Mouse (Mus musculus): ENCODE data around the gene Sorcs2. TPM values are rescaled to one million over a fixed set of nuclear protein-coding genes. Genes with fewer than 3 reads are reported as not detected.
A peak's percentile ranks its signal among the peaks of the same experiment; 100 is the strongest.

The Sorcs2 gene
- total RNA-seq, 1 experiment from 2014 or later = 1.4 TPM

DNA sequence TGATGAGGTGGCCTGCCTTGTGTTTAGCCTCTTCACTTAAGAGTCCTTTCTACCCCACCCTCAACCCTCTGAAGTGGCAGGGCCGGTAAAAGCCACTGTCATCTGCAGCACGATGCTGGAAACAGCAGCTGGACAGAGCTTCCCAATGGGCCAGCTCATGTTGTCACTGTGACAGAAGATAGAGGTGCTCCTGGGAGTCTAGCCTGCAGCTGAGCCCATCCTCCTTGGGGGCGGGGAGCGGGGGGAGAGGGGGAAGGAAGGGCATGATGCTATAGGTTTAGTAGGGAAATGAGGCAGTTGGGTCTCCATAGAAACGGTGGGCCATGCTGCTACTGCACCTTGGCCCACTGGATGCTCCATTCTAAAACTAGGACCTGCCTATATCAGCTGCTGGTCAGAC, 279.9 kb downstream of the Sorcs2 start:
- ATAC-seq (replicated peaks; ENCODE audit: insufficient number of reproducible peaks, low FRiP score, low TSS enrichment, poor library complexity, severe bottlenecking) = no peak

DNA sequence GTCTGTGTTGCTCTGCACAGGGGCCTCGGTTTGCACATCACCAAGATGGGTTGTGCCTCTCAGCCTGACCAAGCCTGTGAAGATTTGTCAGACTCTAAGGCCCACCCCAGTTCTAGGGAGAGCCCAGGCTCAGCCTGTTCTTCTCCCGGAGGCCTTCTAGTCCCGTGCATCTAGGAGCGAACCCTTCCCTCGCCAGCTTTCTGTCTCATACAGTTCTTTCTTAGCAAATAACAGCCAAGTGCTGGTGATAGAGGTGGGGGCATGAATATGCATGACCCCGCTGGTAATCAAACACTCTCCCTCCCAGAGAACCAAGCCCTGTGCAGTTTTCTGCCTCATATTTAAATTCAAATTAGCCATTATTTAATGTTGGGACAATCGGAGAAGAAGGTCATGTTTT, 282.4 kb downstream of the Sorcs2 start:
- no peak for ATAC-seq (replicated peaks; ENCODE audit: insufficient number of reproducible peaks, low FRiP score, low TSS enrichment, poor library complexity, severe bottlenecking)

- no peak for ATAC-seq (replicated peaks; ENCODE audit: insufficient number of reproducible peaks, low FRiP score, low TSS enrichment, poor library complexity, severe bottlenecking)
These were observed 284.2 kb downstream of the Sorcs2 start for GRCm38 (mm10) chr5:36113696-36114095.

- no peak for ATAC-seq (replicated peaks; ENCODE audit: insufficient number of reproducible peaks, low FRiP score, low TSS enrichment, poor library complexity, severe bottlenecking)
These were observed 285.2 kb downstream of the Sorcs2 start for GRCm38 (mm10) chr5:36112696-36113095.

DNA sequence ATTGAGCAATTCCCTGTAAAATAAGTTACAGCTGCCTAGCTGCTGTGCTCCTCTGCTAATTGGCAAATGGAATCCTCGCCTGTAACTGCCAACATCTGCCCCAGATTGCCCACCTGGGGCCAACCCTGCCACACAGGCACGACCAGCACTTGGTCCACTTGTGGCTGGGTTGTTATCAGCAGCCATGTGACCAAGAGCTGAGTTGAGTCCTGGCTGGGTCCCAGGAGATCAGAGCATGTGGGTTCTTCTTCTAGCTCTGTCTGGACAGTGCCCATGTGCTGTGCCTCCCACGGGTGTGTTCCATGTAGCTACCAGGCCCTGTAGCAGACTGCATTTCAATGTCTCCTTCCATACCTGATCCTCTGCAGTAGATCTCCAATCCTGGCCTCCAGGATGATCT, 286.4 kb downstream of the Sorcs2 start:
- ATAC-seq (replicated peaks; ENCODE audit: insufficient number of reproducible peaks, low FRiP score, low TSS enrichment, poor library complexity, severe bottlenecking) = no peak

DNA sequence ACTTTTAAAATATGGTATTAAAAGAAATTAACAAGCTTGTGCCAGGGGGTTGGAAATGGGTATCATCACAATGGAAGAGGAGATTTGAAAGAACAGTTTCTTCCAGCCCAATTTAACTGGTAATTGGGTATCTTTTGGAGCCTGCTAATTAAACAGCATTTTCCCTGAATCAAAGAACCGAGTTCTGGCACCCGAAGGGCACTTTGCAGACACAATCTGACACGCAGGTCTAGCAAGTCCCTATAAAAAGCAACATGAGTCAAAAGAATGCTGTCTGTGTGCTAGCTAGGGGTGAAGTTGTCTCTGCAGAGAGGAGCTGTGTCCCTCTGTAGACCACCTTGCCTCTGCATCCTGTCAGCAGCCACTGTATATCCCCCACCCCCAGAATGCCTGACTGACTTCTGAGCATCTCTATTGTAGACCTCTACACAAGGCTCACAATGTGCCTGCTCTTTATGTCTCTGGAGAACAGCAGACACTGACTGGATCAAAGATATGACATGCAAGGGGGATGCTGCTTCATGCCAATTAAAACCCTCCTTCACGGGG, 289.5 kb downstream of the Sorcs2 start:
- no peak for ATAC-seq (replicated peaks; ENCODE audit: insufficient number of reproducible peaks, low FRiP score, low TSS enrichment, poor library complexity, severe bottlenecking)

DNA sequence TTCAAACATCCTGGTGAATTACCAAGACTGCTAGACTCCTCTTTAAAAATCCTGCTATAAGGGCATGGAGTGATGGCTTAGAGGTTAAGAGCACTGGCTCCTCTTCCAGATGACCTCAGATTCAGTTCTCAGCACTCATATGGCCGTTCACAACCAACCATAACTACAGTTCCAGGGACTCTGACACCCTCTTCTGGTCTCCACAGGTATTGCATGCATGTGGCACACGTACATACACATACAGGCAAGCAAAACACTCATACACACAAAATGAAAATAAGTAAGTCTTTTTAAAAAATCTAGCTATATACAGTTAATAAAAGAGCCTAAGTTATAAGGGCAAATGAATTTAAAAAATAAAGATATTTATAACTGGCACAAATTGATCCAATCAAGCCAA, 294.5 kb downstream of the Sorcs2 start:
- ATAC-seq (replicated peaks; ENCODE audit: insufficient number of reproducible peaks, low FRiP score, low TSS enrichment, poor library complexity, severe bottlenecking) = no peak

DNA sequence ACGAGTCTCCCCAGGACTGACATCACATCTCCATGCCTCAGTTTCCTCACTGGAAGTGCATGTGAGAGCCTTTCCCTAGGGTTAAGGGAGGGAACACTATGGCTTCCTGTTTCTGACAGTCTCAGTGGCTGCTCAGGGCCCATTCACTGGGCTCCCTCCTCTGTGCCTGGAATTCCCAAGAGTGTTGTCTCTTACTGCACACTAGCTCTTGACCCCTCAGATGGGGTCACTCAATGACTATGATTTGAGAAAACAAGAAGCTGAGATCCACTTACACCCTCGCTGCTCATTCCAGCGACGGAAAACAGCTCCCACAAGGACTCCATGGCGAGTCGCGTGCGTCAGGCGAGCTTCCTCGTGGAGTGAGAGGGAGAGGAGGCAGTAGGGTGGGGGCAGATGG, 296.8 kb downstream of the Sorcs2 start:
- no peak for ATAC-seq (replicated peaks; ENCODE audit: insufficient number of reproducible peaks, low FRiP score, low TSS enrichment, poor library complexity, severe bottlenecking)

GRCm38 (mm10) chr5:36100488-36100887, 297.5 kb downstream of the Sorcs2 start:
- ATAC-seq (replicated peaks; ENCODE audit: insufficient number of reproducible peaks, low FRiP score, low TSS enrichment, poor library complexity, severe bottlenecking) = no peak

DNA sequence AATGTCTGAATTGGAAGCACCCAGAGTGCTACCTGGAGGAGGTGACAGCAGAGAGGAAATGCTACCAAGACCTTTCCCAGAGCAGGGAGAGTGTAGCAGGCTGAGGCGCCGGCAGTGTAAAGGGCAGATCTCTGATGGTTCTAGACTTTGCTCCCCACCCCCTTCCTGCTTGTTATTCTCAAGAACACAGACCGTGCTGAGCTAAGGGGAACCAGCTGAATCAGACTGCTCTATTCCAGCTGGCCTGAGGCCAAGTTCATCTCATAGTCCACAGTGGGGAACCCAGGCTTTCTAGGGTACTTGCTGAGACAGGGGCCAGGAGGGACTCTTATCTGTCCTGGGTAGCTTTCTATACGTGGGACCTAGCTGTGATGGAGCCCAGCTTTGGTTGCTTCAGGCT, 298.3 kb downstream of the Sorcs2 start:
- ATAC-seq (replicated peaks; ENCODE audit: insufficient number of reproducible peaks, low FRiP score, low TSS enrichment, poor library complexity, severe bottlenecking) = no peak

DNA sequence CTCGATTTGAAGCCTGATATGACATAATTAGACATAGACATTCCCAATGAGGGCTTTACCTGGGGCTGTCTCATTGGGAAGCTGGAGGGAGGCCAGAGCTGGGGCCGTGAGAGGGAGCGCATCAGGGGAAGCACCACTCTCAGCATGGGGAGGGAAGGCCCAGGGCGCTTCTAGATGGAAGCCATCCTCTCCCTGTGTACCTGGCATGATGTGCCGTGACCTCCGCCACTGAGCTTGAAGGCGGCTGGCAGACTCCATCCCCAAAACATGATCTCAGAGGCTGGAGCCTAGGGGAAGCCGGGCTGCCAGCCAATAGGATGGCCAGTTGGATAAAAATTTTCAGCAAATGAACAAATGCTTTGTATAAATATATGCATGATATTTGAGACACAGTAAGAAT, 301.9 kb downstream of the Sorcs2 start:
- ATAC-seq (replicated peaks; ENCODE audit: insufficient number of reproducible peaks, low FRiP score, low TSS enrichment, poor library complexity, severe bottlenecking) = no peak

DNA sequence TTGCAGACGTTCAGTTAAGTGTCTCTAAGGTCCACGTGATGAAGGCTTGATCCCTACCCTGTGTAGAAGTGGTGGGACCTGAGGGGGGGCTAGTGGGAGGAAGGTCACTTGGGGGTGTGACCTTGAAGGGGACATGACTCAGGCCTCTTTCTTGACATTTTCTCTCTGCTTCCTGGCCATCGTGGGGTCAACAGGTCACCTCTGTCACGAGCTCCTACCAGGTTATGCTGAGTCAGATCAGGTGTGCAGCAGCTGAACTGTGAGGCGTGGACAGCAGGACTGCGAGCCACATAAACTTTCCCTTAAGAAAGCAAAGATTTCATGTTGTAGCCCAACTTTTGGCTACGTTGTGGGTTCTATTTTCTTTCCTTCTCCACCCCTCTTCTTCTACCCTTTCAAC, 307.9 kb downstream of the Sorcs2 start:
- no peak for ATAC-seq (replicated peaks; ENCODE audit: insufficient number of reproducible peaks, low FRiP score, low TSS enrichment, poor library complexity, severe bottlenecking)

DNA sequence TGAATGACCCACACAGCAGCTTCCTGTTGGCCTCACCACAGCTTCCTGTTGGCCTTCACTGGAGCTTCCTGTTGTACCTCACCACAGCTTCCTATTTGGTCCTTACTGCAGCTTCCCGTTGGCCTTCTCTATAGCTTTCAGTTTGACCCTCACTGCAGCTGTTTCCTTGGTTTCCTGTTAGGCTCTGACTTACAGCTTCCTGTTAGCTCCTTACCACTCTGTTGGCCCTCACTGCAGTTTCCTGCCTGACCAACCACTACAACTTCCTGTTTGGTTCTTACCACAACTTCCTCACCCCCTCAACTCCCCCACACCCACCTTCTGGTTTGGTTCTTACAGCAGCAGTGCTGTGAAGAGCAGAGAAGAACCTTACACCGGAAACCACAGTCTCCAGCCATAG, 308.7 kb downstream of the Sorcs2 start:
- ATAC-seq (replicated peaks; ENCODE audit: insufficient number of reproducible peaks, low FRiP score, low TSS enrichment, poor library complexity, severe bottlenecking) = peak; percentile 38; the same call in 1 of the 2 replicates

GRCm38 (mm10) chr5:36086931-36087330, 311.0 kb downstream of the Sorcs2 start:
- no peak for ATAC-seq (replicated peaks; ENCODE audit: insufficient number of reproducible peaks, low FRiP score, low TSS enrichment, poor library complexity, severe bottlenecking)

GRCm38 (mm10) chr5:36085621-36086020, 312.3 kb downstream of the Sorcs2 start:
- no peak for ATAC-seq (replicated peaks; ENCODE audit: insufficient number of reproducible peaks, low FRiP score, low TSS enrichment, poor library complexity, severe bottlenecking)

- ATAC-seq (replicated peaks; ENCODE audit: insufficient number of reproducible peaks, low FRiP score, low TSS enrichment, poor library complexity, severe bottlenecking) = no peak
These were observed 313.9 kb downstream of the Sorcs2 start for GRCm38 (mm10) chr5:36083869-36084565.

DNA sequence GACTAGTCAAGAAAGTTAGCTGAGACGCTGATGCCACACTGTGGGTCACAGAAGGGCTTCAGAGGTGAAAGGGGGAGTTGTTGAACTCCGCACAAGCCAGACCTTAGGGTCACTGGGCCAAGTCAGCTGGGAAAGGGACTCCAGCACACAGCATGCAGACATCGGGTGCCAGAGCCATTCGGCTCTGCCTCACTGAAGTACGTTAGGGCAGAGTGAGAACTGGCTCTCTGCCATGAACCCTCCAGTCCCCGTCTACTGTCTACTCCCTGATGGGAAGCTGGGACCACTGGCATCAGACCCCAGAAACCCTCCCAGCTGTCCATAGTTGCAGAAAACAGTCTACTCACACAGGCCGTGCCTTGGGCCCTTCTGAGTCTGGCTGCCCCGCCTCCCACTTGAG, 316.9 kb downstream of the Sorcs2 start:
- no peak for ATAC-seq (replicated peaks; ENCODE audit: insufficient number of reproducible peaks, low FRiP score, low TSS enrichment, poor library complexity, severe bottlenecking)

DNA sequence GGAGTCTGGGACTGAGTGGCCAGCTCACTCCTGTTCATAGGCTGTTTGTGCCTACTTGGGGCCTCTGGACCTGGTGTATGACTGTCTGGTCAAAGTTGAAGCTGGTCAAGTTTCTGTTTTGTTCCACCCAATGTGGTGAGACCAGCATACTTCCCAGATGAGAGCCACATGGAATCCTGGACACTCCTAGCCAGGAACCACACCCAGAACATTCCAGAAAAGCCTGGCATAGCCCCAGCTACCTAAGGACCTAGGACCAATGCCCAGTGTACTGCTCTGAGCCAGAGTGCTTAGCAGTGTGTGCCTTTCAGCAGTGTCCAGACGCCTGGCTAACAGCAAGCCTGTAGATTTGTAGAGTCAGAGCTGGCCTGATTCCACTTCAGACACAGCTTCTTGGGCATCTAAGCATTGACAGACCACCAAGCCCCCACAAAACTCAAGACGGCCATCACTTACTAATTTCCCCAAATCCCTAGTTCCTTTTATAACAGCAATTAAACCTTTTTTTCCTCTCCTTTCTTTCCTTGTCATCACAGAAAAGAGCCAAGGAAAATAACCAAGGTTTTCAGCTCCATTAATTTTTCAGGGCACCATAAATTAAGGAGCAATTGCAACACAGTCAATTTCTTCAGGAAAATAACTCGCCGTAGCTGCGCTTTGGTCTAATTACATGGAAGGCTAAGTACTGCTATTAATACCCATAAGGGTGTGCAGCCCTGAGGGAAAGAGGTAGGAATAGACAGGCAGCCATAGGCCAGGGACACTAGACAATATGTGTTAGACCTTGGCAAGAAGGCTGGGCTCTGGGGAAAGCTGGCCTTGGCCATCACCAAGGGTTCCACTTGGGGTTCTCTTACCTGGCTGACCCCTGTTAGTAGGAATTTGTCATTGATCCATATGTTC, 322.5 kb downstream of the Sorcs2 start:
- no peak for ATAC-seq (replicated peaks; ENCODE audit: insufficient number of reproducible peaks, low FRiP score, low TSS enrichment, poor library complexity, severe bottlenecking)

GRCm38 (mm10) chr5:36069503-36070360, 328.2 kb downstream of the Sorcs2 start:
- no peak for ATAC-seq (replicated peaks; ENCODE audit: insufficient number of reproducible peaks, low FRiP score, low TSS enrichment, poor library complexity, severe bottlenecking)

Measured in monocyte, adult 5-6 weeks (primary cell).